Mouse (Mus musculus): Measurements from ENCODE around the gene Brd7. TPM values are rescaled to one million over a fixed set of nuclear protein-coding genes. Genes with fewer than 3 reads are reported as not detected.

Gene Brd7
- polyA plus RNA-seq, 1 experiment from 2014 or later: 86.1 TPM

DNA sequence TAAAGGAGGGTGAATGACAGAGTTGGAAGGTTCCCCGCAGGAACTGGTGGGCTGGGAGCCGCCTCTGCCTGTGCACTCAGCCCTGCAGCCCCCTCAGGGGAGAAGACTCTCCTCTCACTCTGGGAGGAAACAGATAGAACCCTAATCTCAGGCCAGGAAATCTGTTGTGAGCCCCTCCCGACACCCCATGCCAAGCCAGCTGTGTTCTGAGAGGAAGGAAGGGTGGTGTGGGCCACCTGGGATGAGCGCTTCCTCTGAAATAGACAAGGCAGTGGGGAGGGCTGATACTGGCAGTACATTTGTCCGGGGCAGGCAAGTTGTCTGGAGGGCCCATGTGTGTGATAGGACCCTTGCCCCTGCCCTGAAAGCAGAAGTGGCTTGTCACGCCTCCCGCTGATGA is 18.5 kb upstream of the Brd7 start:
- Histone ChIP-seq H3K9me3 (peaks cover 9% of the 10 kb centered on the region; the same call in 1 of the 2 replicates), H3K9ac (no peak overlapping the region), H3K4me3 (no peak overlapping the region), H3K4me2 (replicated peaks) (no peak overlapping the region), H3K36me3 (no peaks in the 10 kb centered on the region), H3K4me1 (peaks cover 35% of the 10 kb centered on the region), H3K27ac (no peak overlapping the region), H3K27me3 (0 out of 2 replicates have a peak, but pooled peaks cover 2% of the 10 kb centered on the region)
- WGBS: 83% methylated on average over 7 of the region's 7 CpGs
- ATAC-seq (ENCODE audit: low FRiP score, low read depth): no peak

DNA sequence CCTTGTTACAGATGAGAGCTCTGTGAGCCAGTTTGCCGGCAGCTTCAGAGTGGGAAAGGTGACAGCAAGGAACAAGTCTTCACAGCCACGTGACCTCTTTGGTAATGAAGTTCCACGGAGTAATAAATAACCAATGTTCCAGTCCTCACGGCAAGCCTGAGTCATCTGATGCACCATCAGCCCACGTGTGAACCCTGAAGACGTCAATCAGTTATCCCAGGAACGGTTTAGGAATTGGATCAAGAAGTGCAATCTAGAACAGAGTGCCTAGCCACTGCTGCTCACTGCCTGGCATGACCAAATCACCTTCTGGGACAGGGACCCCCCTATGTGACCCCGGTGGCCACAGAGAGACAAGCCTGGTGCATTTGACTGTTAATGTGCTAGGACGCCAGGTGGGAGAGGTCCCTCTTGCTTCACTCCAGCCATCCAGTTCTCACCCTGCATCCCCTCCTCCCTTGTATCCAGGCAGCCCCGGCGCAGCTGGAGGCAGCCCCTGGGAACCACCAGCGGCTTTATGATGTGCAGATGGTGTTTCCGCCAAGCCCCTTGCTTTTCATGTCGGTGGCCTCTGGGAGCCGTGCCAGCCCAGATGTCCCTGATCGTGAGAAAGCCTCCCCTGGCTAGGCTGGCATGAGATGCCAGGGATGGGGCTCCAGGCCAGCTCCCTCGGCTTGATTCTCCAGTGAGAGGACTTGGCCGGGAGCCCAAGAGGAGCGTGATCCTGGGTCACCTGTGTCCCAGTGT is 15.0 kb upstream of the Brd7 start:
- ATAC-seq (ENCODE audit: low FRiP score, low read depth): peak; percentile 63
- Histone ChIP-seq H3K4me1 (peaks cover 27% of the 10 kb centered on the region), H3K9me3 (peaks cover 9% of the 10 kb centered on the region; the same call in 1 of the 2 replicates), H3K27me3 (0 out of 2 replicates have a peak, but pooled peaks cover 2% of the 10 kb centered on the region), H3K27ac (no peak overlapping the region), H3K4me3 (no peak overlapping the region), H3K4me2 (replicated peaks) (peak overlapping the region; percentile 29; the same call in 1 of the 2 replicates), H3K9ac (peak overlapping the region; percentile 26; the same call in 1 of the 2 replicates), H3K36me3 (no peaks in the 10 kb centered on the region)
- WGBS: 29% methylated on average over 19 of the region's 19 CpGs

DNA sequence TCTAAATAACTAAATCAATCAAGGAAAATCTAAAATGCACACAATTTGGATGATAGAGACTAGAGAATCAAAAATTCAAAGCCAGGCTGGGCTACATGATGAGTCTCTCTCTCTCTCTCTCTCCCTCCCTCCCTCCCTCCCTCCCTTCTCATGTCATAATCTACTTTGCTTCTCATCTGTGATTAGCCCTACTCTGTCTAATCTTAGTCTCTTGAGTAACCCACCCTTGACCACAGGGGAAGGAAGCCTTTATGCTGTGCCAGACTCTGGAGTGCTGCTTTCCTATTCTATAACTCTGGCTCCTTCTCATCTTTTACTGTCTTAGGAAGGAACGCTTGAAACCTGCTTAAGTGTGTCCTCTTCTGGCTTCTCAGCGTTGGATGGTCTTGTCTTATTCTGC is 9.5 kb upstream of the Brd7 start:
- whole genome bisulfite sequencing: 84% methylated on average over 2 of the region's 2 CpGs
- no peak for ATAC-seq (ENCODE audit: low FRiP score, low read depth)
- Histone ChIP-seq H3K36me3 (no peaks in the 10 kb centered on the region), H3K27me3 (0 out of 2 replicates have a peak, but pooled peaks cover 2% of the 10 kb centered on the region), H3K4me1 (peaks cover 21% of the 10 kb centered on the region), H3K9ac (no peak overlapping the region), H3K9me3 (no peaks in the 10 kb centered on the region), H3K4me2 (replicated peaks) (no peak overlapping the region), H3K4me3 (no peak overlapping the region), H3K27ac (no peak overlapping the region)

DNA sequence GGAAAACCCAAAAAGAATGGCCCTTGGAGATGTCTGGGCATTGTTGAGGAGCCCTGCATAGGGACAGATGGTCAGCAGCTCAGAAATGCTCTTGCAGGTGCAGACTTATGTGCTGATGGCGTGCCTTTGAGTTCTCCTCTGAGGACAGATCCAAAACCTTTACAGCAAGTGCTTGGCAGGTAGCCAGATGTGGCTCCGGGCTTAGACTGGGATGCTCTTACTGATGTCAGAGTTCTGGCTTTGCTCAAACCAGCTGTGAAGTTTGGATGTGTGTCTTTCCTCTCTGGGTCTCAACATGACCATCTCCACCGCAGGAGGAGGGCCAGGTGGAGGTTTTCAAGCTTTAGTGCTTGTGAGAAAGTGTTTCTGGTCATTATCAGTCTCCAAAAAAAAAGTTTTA is 7.8 kb upstream of the Brd7 start:
- Histone ChIP-seq H3K9me3 (no peaks in the 10 kb centered on the region), H3K4me1 (peaks cover 10% of the 10 kb centered on the region), H3K27ac (no peak overlapping the region), H3K4me2 (replicated peaks) (no peak overlapping the region), H3K9ac (no peak overlapping the region), H3K36me3 (no peaks in the 10 kb centered on the region), H3K4me3 (no peak overlapping the region), H3K27me3 (no peaks in the 10 kb centered on the region)
- ATAC-seq (ENCODE audit: low FRiP score, low read depth): peak; percentile 48
- WGBS: 38% methylated on average over 3 of the region's 3 CpGs

DNA sequence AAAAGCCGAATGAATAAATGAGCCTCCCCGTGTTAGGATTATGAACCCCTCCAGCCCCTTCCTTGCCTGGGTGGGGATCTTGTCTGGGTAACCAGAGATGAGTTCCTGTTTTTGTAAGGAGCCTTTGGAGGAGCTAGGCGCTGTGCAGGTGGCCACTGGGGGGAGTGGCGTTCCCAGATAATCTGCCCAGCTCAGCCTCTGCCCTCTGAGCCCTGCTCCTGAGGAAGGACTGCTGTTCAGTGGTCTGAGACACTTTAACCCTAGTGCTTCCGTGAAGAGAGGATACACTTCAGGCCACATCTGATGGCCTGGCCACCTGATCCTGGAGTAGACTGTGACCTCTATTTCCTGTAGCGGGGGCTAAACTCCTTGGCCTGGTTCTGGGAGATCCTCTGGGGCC is 7.2 kb upstream of the Brd7 start:
- Histone ChIP-seq H3K4me2 (replicated peaks) (no peak overlapping the region), H3K4me1 (peaks cover 10% of the 10 kb centered on the region), H3K27ac (no peak overlapping the region), H3K27me3 (no peaks in the 10 kb centered on the region), H3K36me3 (no peaks in the 10 kb centered on the region), H3K4me3 (no peak overlapping the region), H3K9ac (no peak overlapping the region), H3K9me3 (no peaks in the 10 kb centered on the region)
- WGBS: 23% methylated on average over 6 of the region's 6 CpGs
- 0 out of 2 replicates have a peak, but pooled peaks have one; percentile 54 for ATAC-seq (ENCODE audit: low FRiP score, low read depth)

DNA sequence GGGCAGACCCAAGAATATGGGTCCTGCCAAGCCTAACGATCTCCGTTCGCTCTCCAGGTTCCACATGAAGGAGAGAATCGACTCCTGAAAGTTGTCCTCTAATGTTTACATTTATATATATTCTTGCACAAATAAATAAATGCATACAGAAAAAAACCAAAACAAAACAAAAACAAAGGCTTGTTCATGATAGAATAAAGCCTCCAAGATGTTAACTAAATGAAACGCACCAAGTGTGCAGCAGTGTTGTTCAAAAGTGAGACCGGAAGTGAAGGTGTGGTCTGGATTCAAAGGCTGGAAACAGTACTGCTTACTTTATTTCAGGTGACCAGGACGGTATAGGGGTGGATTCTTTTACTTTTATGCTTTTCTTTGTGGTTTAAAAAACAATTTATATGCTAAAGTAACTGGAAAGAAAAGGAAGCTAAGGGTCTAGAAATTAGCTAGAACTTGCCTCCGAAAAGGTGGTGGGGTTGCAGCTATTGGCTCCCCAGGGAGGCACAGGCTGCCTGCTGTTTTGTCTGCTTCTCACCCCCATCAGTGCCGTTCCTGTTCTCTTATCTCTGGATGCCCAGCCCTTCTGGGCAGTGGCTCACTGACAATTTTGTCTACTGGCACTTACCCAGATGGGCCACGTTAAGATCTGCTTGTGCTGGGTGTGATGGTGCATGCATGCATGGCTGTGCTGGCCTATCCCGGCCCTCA is 604 bp upstream of the Brd7 start:
- ATAC-seq (ENCODE audit: low FRiP score, low read depth): no peak
- Histone ChIP-seq H3K9me3 (0 out of 2 replicates have a peak, but pooled peaks cover 5% of the 10 kb centered on the region), H3K4me3 (peak overlapping the region; percentile 98), H3K4me1 (peaks cover 27% of the 10 kb centered on the region), H3K9ac (peak overlapping the region; percentile 98; the same call in 1 of the 2 replicates), H3K36me3 (peaks cover 17% of the 10 kb centered on the region), H3K27ac (no peak overlapping the region), H3K4me2 (replicated peaks) (peak overlapping the region; percentile 57), H3K27me3 (no peaks in the 10 kb centered on the region)
- 35% methylated on average over 11 of the region's 11 CpGs for WGBS

GRCm38 (mm10) chr8:88361044-88361707 is 818 bp downstream of the Brd7 start:
- H3K9ac ChIP-seq: peak overlapping the region; percentile 98
- H3K36me3 ChIP-seq: peaks cover 31% of the 10 kb centered on the region
- peak overlapping the region; percentile 98 for H3K4me3 ChIP-seq
- H3K27ac ChIP-seq: peak overlapping the region; percentile 86
- H3K27me3 ChIP-seq: no peaks in the 10 kb centered on the region
- H3K4me1 ChIP-seq: peaks cover 32% of the 10 kb centered on the region
- H3K4me2 ChIP-seq (replicated peaks): peak overlapping the region; percentile 93
- ATAC-seq (ENCODE audit: low FRiP score, low read depth): no peak
- WGBS: 1% methylated on average over 31 of the region's 31 CpGs
- 0 out of 2 replicates have a peak, but pooled peaks cover 5% of the 10 kb centered on the region for H3K9me3 ChIP-seq

DNA sequence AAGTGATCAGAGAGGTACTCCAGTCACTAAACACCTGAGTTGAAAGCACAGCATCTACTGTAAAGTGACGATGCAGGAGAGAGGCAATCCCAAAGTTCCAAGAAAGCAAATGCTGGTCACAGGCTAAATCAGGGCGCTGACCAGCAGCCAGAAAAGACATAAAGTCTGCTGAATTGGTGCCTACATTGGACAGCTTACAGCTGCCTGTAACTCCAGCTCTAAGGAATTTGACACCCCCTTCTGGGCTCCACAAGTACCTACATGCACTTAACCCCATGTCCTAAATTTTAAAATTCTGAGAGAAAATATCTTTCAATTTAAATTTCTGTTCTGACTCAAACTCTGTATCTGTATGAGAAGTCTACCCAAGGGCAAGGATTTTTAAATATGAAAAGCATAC is 2.0 kb downstream of the Brd7 start:
- Histone ChIP-seq H3K4me3 (peak overlapping the region; percentile 98), H3K4me1 (peaks cover 37% of the 10 kb centered on the region), H3K27ac (no peak overlapping the region), H3K4me2 (replicated peaks) (peak overlapping the region; percentile 93), H3K36me3 (peaks cover 44% of the 10 kb centered on the region), H3K27me3 (no peaks in the 10 kb centered on the region), H3K9me3 (0 out of 2 replicates have a peak, but pooled peaks cover 5% of the 10 kb centered on the region), H3K9ac (no peak overlapping the region)
- WGBS: 70% methylated on average over 2 of the region's 2 CpGs
- no peak for ATAC-seq (ENCODE audit: low FRiP score, low read depth)

DNA sequence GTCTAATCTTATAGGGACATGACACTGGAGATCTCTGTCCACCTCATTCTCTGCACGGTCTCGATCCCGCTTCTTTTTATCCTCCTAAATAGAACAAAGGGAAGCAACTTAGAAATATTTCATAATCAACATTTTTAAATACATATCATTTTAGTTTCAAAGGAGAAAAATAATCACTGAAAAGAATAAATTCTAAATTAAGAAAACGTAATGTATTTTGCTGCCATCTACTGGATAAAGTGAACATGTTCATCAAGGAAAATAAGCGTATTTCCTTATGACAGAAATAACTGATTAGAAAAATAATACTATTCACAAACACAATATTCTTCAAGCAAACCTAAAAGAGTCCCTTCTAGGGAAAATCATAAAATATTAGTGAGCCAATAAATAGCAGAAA is 4.0 kb downstream of the Brd7 start:
- H3K4me1 ChIP-seq: peaks cover 39% of the 10 kb centered on the region
- WGBS: 83% methylated on average over 5 of the region's 5 CpGs
- H3K4me3 ChIP-seq: no peak overlapping the region
- no peak overlapping the region for H3K9ac ChIP-seq
- peaks cover 62% of the 10 kb centered on the region for H3K36me3 ChIP-seq
- no peak for ATAC-seq (ENCODE audit: low FRiP score, low read depth)
- H3K27me3 ChIP-seq: no peaks in the 10 kb centered on the region
- no peak overlapping the region for H3K27ac ChIP-seq
- no peak overlapping the region for H3K4me2 ChIP-seq (replicated peaks)
- H3K9me3 ChIP-seq: 0 out of 2 replicates have a peak, but pooled peaks cover 5% of the 10 kb centered on the region

GRCm38 (mm10) chr8:88357226-88357933 is 4.6 kb downstream of the Brd7 start:
- ATAC-seq (ENCODE audit: low FRiP score, low read depth): no peak
- Histone ChIP-seq H3K36me3 (peaks cover 68% of the 10 kb centered on the region), H3K4me3 (no peak overlapping the region), H3K4me1 (peaks cover 35% of the 10 kb centered on the region), H3K4me2 (replicated peaks) (no peak overlapping the region), H3K27me3 (no peaks in the 10 kb centered on the region), H3K27ac (no peak overlapping the region), H3K9me3 (0 out of 2 replicates have a peak, but pooled peaks cover 5% of the 10 kb centered on the region), H3K9ac (no peak overlapping the region)
- 28% methylated on average over 5 of the region's 5 CpGs for WGBS

DNA sequence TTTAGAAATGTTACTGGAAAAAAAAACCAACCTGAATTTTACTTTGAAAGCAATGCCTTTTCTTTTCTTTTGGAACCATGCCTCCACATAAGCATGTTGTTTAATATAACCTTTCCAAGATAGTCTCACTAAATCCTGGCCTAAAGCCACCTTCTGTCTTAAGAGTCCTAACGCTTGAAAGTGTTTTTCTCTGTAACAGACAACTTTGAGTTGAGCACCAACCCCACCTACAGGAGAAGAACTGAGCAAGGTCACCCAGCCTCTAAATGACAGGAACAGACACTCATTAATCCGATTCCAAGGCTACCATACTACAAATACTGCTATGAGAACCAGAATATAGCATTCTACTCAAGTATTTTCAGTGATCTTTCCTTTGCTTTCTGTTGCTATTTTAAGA is 12.9 kb downstream of the Brd7 start:
- Histone ChIP-seq H3K4me1 (no peaks in the 10 kb centered on the region), H3K4me3 (no peak overlapping the region), H3K27ac (no peak overlapping the region), H3K9me3 (no peaks in the 10 kb centered on the region), H3K9ac (no peak overlapping the region), H3K36me3 (peaks cover 89% of the 10 kb centered on the region), H3K27me3 (no peaks in the 10 kb centered on the region), H3K4me2 (replicated peaks) (no peak overlapping the region)
- ATAC-seq (ENCODE audit: low FRiP score, low read depth): no peak
- 77% methylated on average over 2 of the region's 2 CpGs for WGBS
